Mouse (Mus musculus): ENCODE measurements around the gene Stfa2l1. TPM values are rescaled to one million over a fixed set of nuclear protein-coding genes. Genes with fewer than 3 reads are reported as not detected.
"Not testable (repeated sequence)": the region's sequence is repeated elsewhere in the genome, so short reads cannot be mapped to it uniquely, and the experiment has no call there.

Stfa2l1 gene
- 1.2 and 1.9 TPM in 2 replicates for polyA plus RNA-seq (2015; fragmentation: Nextera tagmentation; extraction: Ambion mirVana)

DNA sequence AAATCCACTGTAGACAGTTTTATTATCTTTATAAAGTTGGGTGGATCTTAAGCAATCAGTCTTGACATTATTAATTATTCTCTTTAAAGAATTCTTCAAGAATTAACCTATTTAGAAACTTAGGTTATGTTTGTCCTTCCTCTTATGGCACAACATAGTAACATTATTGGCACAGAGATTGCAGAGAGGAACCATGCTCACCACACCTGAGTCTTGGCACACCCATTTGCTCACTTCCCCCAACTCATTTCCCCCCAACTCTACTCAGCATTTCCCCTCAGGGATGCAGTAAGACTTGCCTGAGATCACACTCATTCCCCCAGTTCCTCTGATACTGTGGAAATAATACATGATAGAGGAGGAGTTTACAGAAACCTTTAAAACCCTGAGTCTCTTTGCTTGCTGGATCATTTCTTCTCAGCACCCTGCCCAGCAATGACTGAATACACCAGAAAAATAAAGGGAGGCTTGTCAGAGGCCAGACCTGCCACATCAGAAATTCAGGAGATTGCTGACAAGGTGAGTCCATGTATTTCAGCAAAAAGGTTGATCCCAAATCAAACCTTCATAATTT, at the start of gene Stfa2l1:
Gene Stfa2l1, plus strand, starts transcription at position 410 of the 574 bp plus-strand sequence.
- no peak within 1 kb of the TSS for H3K27ac ChIP-seq
- no peaks in the 10 kb centered on the region for H3K36me3 ChIP-seq
- no peak within 1 kb of the TSS for H3K4me2 ChIP-seq

DNA sequence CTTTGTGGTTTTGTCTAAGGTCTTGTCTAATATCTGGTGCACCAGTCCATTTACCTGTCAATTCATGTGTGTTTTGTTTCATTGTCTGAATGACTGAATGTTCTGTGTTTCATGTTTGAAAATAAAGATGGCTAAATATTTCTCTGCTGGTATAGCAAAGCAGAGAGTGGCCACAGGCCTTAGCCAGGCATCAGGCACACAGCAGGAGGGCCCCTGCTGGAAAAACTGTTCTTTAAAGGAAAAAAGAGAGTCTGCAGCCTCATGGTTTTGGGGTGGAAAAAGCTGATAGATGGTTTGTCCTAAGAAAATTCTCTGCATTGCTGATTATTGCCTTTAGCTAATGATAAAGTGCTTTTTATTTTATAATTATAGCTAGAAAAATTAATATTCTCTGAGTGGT, 45.1 kb upstream of the Stfa2l1 start:
- H3K27me3 ChIP-seq; ATAC-seq (replicated peaks; ENCODE audit: low FRiP score); H3K9ac ChIP-seq; H3K36me3 ChIP-seq; H3K4me1 ChIP-seq; H3K9me3 ChIP-seq (replicated peaks); H3K27ac ChIP-seq; H3K4me2 ChIP-seq; H3K4me3 ChIP-seq (replicated peaks): not testable (repeated sequence)

More for the DNA sequence above, at the start of gene Stfa2l1:
- Histone ChIP-seq H3K4me3 (replicated peaks) (no peak within 1 kb of the TSS), H3K27me3 (no peaks in the 10 kb centered on the region), H3K9ac (no peak within 1 kb of the TSS), H3K9me3 (replicated peaks) (no peaks in the 10 kb centered on the region), H3K4me1 (no peaks in the 10 kb centered on the region)
- ATAC-seq (replicated peaks; ENCODE audit: low FRiP score), result no peak

DNA sequence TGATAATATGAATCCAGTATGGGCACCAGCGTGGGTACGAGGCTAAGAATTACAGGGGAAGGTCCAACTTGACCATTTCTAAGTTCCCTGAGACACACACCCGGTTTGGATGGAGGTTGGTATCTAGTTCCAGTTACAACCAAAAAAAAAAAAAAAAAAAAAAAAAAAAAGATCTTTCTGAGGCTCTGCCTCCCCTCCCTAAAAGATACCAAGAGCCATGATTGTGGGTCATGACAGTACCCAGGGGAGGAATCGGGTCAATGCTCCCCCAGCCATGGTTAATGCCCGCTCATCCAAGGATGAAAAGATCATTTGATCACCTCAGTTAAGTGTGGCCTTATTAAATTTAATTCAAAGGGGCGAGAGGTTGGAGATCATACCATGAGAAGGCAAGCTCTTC, 40.9 kb upstream of the Stfa2l1 start:
- WGBS, result 92% methylated on average over 6 of the region's 6 CpGs
- H3K27ac ChIP-seq; H3K9ac ChIP-seq; H3K9me3 ChIP-seq (replicated peaks); H3K27me3 ChIP-seq; H3K36me3 ChIP-seq; H3K4me3 ChIP-seq (replicated peaks); H3K4me2 ChIP-seq; ATAC-seq (replicated peaks; ENCODE audit: low FRiP score); H3K4me1 ChIP-seq: not testable (repeated sequence)

DNA sequence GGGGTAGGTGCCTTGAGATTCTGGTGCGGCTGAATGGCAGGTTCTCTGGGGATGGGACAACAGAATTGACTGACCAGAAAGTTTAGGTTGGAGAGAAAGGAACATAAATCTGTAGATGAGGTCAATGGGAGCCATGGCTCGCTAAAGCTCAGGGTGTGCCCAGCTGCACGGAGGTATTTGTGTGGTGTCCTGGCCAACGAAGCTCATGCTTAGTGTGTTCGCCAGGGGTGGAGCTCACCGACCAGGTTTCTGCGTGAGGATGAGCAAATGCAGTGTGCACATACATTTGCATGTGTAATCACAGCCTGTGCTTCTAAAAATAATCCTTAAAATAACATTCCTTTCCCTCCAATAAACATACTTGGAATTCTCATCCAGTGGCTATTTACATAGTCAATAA, 28.5 kb upstream of the Stfa2l1 start:
- no peaks in the 10 kb centered on the region for H3K4me1 ChIP-seq
- no peaks in the 10 kb centered on the region for H3K36me3 ChIP-seq
- no peak overlapping the region for H3K4me3 ChIP-seq (replicated peaks)
- H3K9me3 ChIP-seq (replicated peaks), result no peaks in the 10 kb centered on the region
- H3K9ac ChIP-seq, result no peak overlapping the region
- ATAC-seq (replicated peaks; ENCODE audit: low FRiP score), result 0 out of 2 replicates have a peak, but pooled peaks have one; percentile 66
- H3K27ac ChIP-seq, result 0 out of 2 replicates have a peak overlapping the region, but pooled peaks have one; percentile 1
- no peaks in the 10 kb centered on the region for H3K27me3 ChIP-seq
- no peak overlapping the region for H3K4me2 ChIP-seq
- WGBS, result 64% methylated on average over 7 of the region's 7 CpGs

- ATAC-seq (replicated peaks; ENCODE audit: low FRiP score), result no peak
- no peaks in the 10 kb centered on the region for H3K9me3 ChIP-seq (replicated peaks)
- H3K27me3 ChIP-seq, result no peaks in the 10 kb centered on the region
- H3K27ac ChIP-seq, result no peak within 1 kb of the TSS
- H3K9ac ChIP-seq, result no peak within 1 kb of the TSS
- H3K4me2 ChIP-seq, result no peak within 1 kb of the TSS
- 85% methylated on average over 1 of the region's 1 CpGs for WGBS
- no peaks in the 10 kb centered on the region for H3K36me3 ChIP-seq
- H3K4me3 ChIP-seq (replicated peaks), result no peak within 1 kb of the TSS
- H3K4me1 ChIP-seq, result no peaks in the 10 kb centered on the region
Observed at GRCm38 (mm10) chr16:36131141-36131540, 25.5 kb upstream of the Stfa2l1 start, which contains the start of gene Csta1. Csta1 (minus strand) TSS chr16:36131241.

- Histone ChIP-seq H3K4me3 (replicated peaks) (no peak overlapping the region), H3K4me2 (no peak overlapping the region), H3K9me3 (replicated peaks) (no peaks in the 10 kb centered on the region), H3K27ac (no peak overlapping the region), H3K4me1 (no peaks in the 10 kb centered on the region), H3K27me3 (no peaks in the 10 kb centered on the region), H3K9ac (no peak overlapping the region), H3K36me3 (no peaks in the 10 kb centered on the region)
- ATAC-seq (replicated peaks; ENCODE audit: low FRiP score), result no peak
- 69% methylated on average over 2 of the region's 2 CpGs for WGBS
Observed at GRCm38 (mm10) chr16:36138201-36138600, 18.4 kb upstream of the Stfa2l1 start.

- H3K4me1 ChIP-seq; H3K9me3 ChIP-seq (replicated peaks); H3K9ac ChIP-seq; H3K4me3 ChIP-seq (replicated peaks); H3K4me2 ChIP-seq; ATAC-seq (replicated peaks; ENCODE audit: low FRiP score); H3K27ac ChIP-seq; H3K36me3 ChIP-seq; H3K27me3 ChIP-seq: not testable (repeated sequence)
- 92% methylated on average over 9 of the region's 10 CpGs for WGBS
Observed at GRCm38 (mm10) chr16:36167841-36168240, 11.2 kb downstream of the Stfa2l1 start.

- no peak for ATAC-seq (replicated peaks; ENCODE audit: low FRiP score)
- Histone ChIP-seq H3K36me3 (no peaks in the 10 kb centered on the region), H3K4me3 (replicated peaks) (no peak overlapping the region), H3K4me1 (no peaks in the 10 kb centered on the region), H3K9me3 (replicated peaks) (no peaks in the 10 kb centered on the region), H3K27ac (no peak overlapping the region), H3K4me2 (no peak overlapping the region), H3K9ac (no peak overlapping the region), H3K27me3 (no peaks in the 10 kb centered on the region)
Observed at GRCm38 (mm10) chr16:36176108-36176507, 19.5 kb downstream of the Stfa2l1 start.

DNA sequence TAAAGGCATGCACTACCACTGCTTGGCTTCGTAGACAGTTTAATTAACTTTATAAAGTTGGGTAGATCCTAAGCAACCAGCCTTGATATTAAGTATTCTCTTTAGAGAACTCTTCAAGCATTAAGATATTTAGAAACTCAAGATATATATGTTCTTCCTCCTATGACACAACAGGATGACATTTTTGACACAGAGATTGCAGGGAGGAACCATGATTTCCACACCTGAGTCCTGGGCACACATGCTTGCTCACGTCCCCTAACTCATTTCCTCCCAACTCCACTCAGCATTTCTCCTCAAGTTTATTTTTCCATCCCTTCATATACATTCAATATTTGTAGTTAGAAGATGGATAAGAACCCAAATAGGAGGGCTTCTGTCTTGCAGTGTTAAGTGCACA, 23.3 kb downstream of the Stfa2l1 start:
- Histone ChIP-seq H3K27ac (no peak overlapping the region), H3K9me3 (replicated peaks) (no peaks in the 10 kb centered on the region), H3K4me1 (no peaks in the 10 kb centered on the region), H3K4me2 (no peak overlapping the region), H3K9ac (no peak overlapping the region), H3K27me3 (no peaks in the 10 kb centered on the region), H3K4me3 (replicated peaks) (no peak overlapping the region), H3K36me3 (no peaks in the 10 kb centered on the region)
- no peak for ATAC-seq (replicated peaks; ENCODE audit: low FRiP score)
- 86% methylated on average over 2 of the region's 2 CpGs for WGBS

DNA sequence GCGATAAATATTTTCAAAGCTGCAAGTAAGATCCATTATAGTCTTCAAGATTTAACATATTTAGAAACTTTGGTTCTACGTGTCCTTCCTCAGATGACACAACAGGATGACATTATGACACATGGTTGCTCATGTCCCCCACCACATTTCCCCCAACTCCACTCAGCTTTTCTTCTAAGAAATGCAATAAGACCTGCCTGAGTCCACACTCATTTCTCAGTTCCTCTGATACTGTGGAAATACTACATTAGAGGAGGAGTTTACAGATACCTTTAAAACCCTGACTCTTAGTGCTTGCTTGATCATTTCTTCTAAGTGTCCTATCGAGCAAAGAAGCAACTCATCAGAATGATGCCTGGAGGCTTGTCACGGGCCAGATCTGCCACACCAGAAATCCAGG, 27.3 kb downstream of the Stfa2l1 start, which contains the start of gene Gm5483:
Gene Gm5483, plus strand, starts transcription at position 301 of the 400 bp plus-strand sequence.
- H3K4me1 ChIP-seq; H3K4me2 ChIP-seq; H3K4me3 ChIP-seq (replicated peaks); H3K9me3 ChIP-seq (replicated peaks); H3K9ac ChIP-seq; H3K27me3 ChIP-seq; ATAC-seq (replicated peaks; ENCODE audit: low FRiP score); H3K36me3 ChIP-seq; H3K27ac ChIP-seq: not testable (repeated sequence)
- 85% methylated on average over 4 of the region's 4 CpGs for WGBS

DNA sequence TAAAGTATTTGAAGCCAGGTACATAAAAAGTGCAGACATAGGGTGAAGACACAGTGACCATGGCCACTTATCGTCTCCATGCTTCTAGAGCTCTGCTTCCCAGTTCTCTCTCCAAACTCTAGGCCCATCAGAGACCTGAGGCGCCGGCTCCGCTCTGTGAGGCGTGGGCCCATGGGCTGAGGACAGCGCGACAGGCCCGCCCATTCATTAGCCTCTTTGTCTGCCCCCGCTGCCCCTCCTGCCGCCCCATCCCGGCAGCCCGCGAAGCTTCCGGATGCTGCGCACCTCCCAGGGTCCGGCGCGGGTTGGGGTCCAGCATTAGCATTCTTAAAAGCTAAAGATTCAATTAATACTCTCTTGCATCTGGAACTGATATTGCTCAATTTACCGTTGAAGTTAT, 42.6 kb downstream of the Stfa2l1 start:
- Histone ChIP-seq H3K4me2 (peak overlapping the region; percentile 23; the same call in 1 of the 2 replicates), H3K4me1 (no peaks in the 10 kb centered on the region), H3K4me3 (replicated peaks) (no peak overlapping the region), H3K9me3 (replicated peaks) (no peaks in the 10 kb centered on the region), H3K27ac (no peak overlapping the region), H3K27me3 (no peaks in the 10 kb centered on the region), H3K36me3 (no peaks in the 10 kb centered on the region), H3K9ac (no peak overlapping the region)
- WGBS, result 51% methylated on average over 19 of the region's 19 CpGs
- ATAC-seq (replicated peaks; ENCODE audit: low FRiP score), result no peak

- Histone ChIP-seq H3K36me3 (no peaks in the 10 kb centered on the region), H3K27ac (no peak overlapping the region), H3K4me1 (no peaks in the 10 kb centered on the region), H3K27me3 (no peaks in the 10 kb centered on the region), H3K9me3 (replicated peaks) (no peaks in the 10 kb centered on the region), H3K4me2 (no peak overlapping the region), H3K4me3 (replicated peaks) (no peak overlapping the region), H3K9ac (no peak overlapping the region)
- ATAC-seq (replicated peaks; ENCODE audit: low FRiP score), result no peak
- WGBS, result 72% methylated on average over 5 of the region's 5 CpGs
Observed at GRCm38 (mm10) chr16:36203846-36204245, 47.2 kb downstream of the Stfa2l1 start.

GRCm38 (mm10) chr16:36205684-36206083, 49.1 kb downstream of the Stfa2l1 start:
- H3K4me2 ChIP-seq; H3K36me3 ChIP-seq; H3K4me1 ChIP-seq; H3K27me3 ChIP-seq; H3K4me3 ChIP-seq (replicated peaks); H3K9me3 ChIP-seq (replicated peaks); H3K27ac ChIP-seq; H3K9ac ChIP-seq; ATAC-seq (replicated peaks; ENCODE audit: low FRiP score): not testable (repeated sequence)
- 55% methylated on average over 2 of the region's 2 CpGs for WGBS
